Mouse (Mus musculus) neural tube, embryonic 12.5 days (tissue): ENCODE data around the gene Plod2. TPM values are rescaled to one million over a fixed set of nuclear protein-coding genes. Genes with fewer than 3 reads are reported as not detected.

ENCODE experiments used
- ATAC-seq: fragments of 200-750 bp; cut with Nextera tagmentation; 2 replicates; pipeline ENCODE4 v1.8.0; 2017; ENCODE audit warnings: low read depth, mild to moderate bottlenecking, moderate TSS enrichment, moderate library complexity; ENCODE audit not compliant: low FRiP score
- H3K27ac ChIP-seq: fragments of 300-500 bp; sonication (generic); 2 replicates; pipeline ENCODE4 v1.5.1; 2016
- H3K27me3 ChIP-seq: fragments of 300-500 bp; sonication (generic); replicated peaks from 2 replicates; pipeline ENCODE4 v1.6.1; 2016; ENCODE audit warnings: mild to moderate bottlenecking
- H3K36me3 ChIP-seq: fragments of 300-500 bp; sonication (generic); 2 replicates; pipeline ENCODE4 v1.6.1; 2016; ENCODE audit warnings: mild to moderate bottlenecking
- H3K4me1 ChIP-seq: fragments of 300-500 bp; sonication (generic); 2 replicates; pipeline ENCODE4 v1.6.1; 2016
- H3K4me2 ChIP-seq: fragments of 300-500 bp; sonication (generic); replicated peaks from 2 replicates; pipeline ENCODE4 v1.6.1; 2016; ENCODE audit warnings: mild to moderate bottlenecking
- H3K4me3 ChIP-seq: fragments of 300-500 bp; sonication (generic); 2 replicates; pipeline ENCODE4 v1.5.1; 2016
- H3K9ac ChIP-seq: fragments of 300-500 bp; sonication (generic); 2 replicates; pipeline ENCODE4 v1.6.1; 2016; ENCODE audit warnings: mild to moderate bottlenecking
- H3K9me3 ChIP-seq: fragments of 300-500 bp; sonication (generic); 2 replicates; pipeline ENCODE4 v1.6.1; 2016; ENCODE audit warnings: mild to moderate bottlenecking
- WGBS: fragments of 180-500 bp; shearing (Covaris S2); methylation state at CpG from one replicate; pipeline ENCODE4 v1.1.7; 2016; 5-methylcytosine and 5-hydroxymethylcytosine counted together
- polyA plus RNA-seq: library from polyadenylated mRNA; unstranded; fragments of >200 nt; fragmentation: Nextera tagmentation; extraction: Ambion mirVana; gene quantifications from 2 replicates; pipeline ENCODE4 v1.2.1, GENCODE M21; 2016

Gene Plod2
- polyA plus RNA-seq, 1 experiment from 2014 or later: 32.8 TPM

DNA sequence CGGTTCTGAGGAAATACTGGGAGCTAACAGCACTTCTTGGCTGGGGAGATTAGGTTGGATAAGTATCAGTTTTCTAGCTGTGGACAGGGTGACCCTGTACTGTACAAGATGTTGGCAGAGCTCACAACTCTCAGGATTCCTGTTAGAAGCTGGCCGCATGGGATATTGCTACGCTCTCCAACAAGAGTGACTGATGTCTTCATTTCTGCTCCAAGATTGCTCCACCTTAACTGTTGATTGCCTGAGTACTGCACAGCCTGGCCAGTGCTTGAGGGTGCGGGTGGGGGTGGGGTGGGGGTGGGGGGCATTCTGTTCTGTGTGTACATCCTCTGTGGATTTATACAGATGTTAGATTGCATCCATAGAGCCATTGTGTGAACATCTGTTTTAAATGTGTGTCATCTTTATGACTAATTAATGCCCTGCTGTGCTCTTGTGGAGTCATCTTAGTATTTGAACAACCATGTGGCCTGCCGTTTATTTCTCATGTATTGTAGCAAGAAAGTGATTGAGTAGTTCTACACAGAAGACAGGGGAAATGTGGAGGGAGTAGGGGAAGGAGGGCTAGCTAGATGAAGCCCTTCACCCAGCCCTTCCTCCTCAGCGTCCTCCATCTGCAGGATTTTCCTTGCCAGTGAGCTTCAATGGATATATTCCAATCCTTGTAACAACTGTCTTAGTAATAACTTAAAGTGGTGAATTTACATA is 19.0 kb downstream of the Plod2 start:
- Histone ChIP-seq H3K36me3 (no peaks in the 10 kb centered on the region; the same call in 1 of the 2 replicates), H3K9ac (no peak overlapping the region), H3K9me3 (no peaks in the 10 kb centered on the region), H3K27ac (no peak overlapping the region), H3K4me2 (no peak overlapping the region), H3K27me3 (no peaks in the 10 kb centered on the region), H3K4me1 (peaks cover 6% of the 10 kb centered on the region; the same call in 1 of the 2 replicates), H3K4me3 (no peak overlapping the region)
- 53% methylated on average over 6 of the region's 6 CpGs for WGBS
- peak; percentile 44; the same call in 1 of the 2 replicates for ATAC-seq

DNA sequence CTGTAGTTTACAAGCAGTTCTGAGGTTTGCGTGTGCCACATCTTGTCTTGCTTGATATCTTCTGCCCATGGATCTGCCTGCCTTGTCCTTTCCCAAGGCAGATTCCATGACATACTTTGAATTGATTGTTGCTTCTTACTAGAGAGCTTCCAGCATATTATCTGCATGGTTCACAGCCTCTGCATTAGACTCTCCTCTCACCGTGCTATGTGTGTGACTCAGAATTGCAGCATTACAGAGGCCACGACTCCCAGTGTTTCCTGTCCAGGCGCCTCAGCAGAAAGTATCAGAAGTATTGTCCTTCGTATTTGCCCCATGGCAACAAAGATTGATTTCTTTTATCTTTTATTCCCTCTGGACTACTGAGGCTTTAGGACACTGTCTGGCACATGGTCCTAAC is 20.4 kb downstream of the Plod2 start:
- no peak overlapping the region for H3K9ac ChIP-seq
- no peaks in the 10 kb centered on the region; the same call in 1 of the 2 replicates for H3K36me3 ChIP-seq
- no peaks in the 10 kb centered on the region for H3K9me3 ChIP-seq
- WGBS: 90% methylated on average over 5 of the region's 5 CpGs
- H3K4me1 ChIP-seq: peaks cover 6% of the 10 kb centered on the region; the same call in 1 of the 2 replicates
- H3K27me3 ChIP-seq: no peaks in the 10 kb centered on the region
- H3K4me3 ChIP-seq: no peak overlapping the region
- H3K4me2 ChIP-seq: no peak overlapping the region
- ATAC-seq: no peak
- H3K27ac ChIP-seq: no peak overlapping the region

DNA sequence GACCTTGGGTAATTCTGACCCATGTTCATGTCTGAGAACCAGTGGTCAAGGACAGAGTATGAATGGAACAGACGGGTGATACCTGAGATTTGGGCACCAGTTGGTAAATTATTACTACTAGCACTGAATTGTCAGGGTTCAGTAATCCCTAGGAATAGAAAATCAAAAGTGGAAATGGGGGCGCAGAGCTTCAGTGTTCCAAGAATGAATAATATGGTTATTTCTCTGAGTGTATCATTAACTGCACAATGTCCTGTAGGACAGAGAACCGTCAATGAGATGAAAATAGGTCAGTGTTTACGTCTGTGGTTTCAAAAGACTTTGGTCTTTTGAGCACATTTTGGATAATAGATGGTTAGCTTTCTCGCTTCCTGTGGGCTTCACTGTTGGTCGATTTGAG is 21.3 kb downstream of the Plod2 start:
- Histone ChIP-seq H3K4me1 (peaks cover 6% of the 10 kb centered on the region; the same call in 1 of the 2 replicates), H3K36me3 (no peaks in the 10 kb centered on the region; the same call in 1 of the 2 replicates), H3K4me3 (no peak overlapping the region), H3K9me3 (no peaks in the 10 kb centered on the region), H3K27me3 (no peaks in the 10 kb centered on the region), H3K27ac (no peak overlapping the region), H3K4me2 (no peak overlapping the region), H3K9ac (no peak overlapping the region)
- ATAC-seq: no peak
- 89% methylated on average over 6 of the region's 6 CpGs for WGBS

DNA sequence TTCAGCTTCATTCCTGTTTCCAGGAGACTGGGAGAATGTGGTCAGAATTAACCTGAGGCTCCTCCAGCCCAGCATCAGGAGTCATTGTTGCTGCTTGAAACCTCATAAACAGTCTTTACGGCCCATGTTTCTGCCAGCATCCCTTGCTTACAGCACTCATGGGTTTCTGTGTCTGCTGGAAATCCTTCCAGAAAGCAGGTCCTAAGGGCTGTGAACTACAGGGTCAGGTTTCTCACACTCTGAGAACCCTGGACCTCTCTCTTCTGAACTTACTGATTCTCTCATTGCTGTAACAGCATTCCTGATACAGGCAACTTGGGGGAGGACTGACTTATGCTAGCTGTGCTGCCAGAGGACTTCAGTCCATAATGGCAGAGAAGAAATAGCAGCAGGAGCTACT is 22.4 kb downstream of the Plod2 start:
- Histone ChIP-seq H3K27ac (no peak overlapping the region), H3K4me3 (no peak overlapping the region), H3K4me1 (peaks cover 6% of the 10 kb centered on the region; the same call in 1 of the 2 replicates), H3K27me3 (no peaks in the 10 kb centered on the region), H3K36me3 (no peaks in the 10 kb centered on the region; the same call in 1 of the 2 replicates), H3K9ac (no peak overlapping the region), H3K9me3 (no peaks in the 10 kb centered on the region), H3K4me2 (no peak overlapping the region)
- WGBS: 82% methylated on average over 1 of the region's 1 CpGs
- ATAC-seq: no peak

DNA sequence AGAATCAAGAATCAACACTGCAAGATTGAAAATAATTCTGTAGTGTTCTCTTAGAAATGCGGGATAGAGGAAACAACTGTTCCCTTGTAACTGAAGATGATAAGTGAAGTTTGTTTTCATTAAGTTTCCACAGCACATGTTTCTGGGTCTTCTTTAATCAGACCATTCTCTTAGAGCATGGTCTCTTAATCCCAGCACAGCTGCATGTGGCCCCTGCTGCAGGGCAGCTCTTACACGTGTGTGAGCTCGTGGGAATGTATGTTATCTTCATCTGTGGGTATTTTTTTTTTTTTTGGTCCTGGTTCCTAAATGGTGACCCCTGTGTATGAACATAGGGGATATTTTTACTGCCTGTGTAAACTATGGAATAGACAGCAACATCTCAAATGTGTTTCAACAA is 24.2 kb downstream of the Plod2 start:
- 75% methylated on average over 3 of the region's 3 CpGs for WGBS
- H3K9ac ChIP-seq: no peak overlapping the region
- no peak overlapping the region for H3K4me2 ChIP-seq
- no peak for ATAC-seq
- no peaks in the 10 kb centered on the region; the same call in 1 of the 2 replicates for H3K36me3 ChIP-seq
- H3K4me1 ChIP-seq: no peaks in the 10 kb centered on the region; the same call in 1 of the 2 replicates
- no peaks in the 10 kb centered on the region for H3K9me3 ChIP-seq
- no peaks in the 10 kb centered on the region for H3K27me3 ChIP-seq
- H3K27ac ChIP-seq: no peak overlapping the region
- no peak overlapping the region for H3K4me3 ChIP-seq

DNA sequence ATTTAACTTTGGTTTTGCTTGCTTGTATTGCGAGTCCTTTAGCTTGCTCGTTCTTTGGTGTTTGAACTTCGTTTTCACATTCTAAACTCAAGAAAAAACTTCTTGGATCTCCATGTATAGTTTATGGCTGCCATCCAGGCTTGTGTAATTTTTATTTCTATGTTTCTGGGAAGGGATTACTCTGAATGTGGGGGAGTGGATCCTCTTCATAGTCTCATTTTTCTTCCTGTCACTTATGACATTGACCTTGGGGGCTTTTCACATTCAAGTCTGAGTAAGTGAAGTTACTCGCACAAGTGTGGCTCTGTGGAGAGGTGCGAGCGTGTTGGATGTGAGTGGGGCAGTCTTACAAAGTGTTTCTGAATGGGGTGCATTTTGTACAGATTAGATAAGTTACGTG is 25.5 kb downstream of the Plod2 start:
- H3K9me3 ChIP-seq: no peaks in the 10 kb centered on the region
- ATAC-seq: no peak
- no peak overlapping the region for H3K27ac ChIP-seq
- H3K4me1 ChIP-seq: no peaks in the 10 kb centered on the region
- no peak overlapping the region for H3K4me2 ChIP-seq
- no peak overlapping the region for H3K4me3 ChIP-seq
- H3K9ac ChIP-seq: no peak overlapping the region
- H3K27me3 ChIP-seq: no peaks in the 10 kb centered on the region
- WGBS: 90% methylated on average over 7 of the region's 7 CpGs
- no peaks in the 10 kb centered on the region; the same call in 1 of the 2 replicates for H3K36me3 ChIP-seq

DNA sequence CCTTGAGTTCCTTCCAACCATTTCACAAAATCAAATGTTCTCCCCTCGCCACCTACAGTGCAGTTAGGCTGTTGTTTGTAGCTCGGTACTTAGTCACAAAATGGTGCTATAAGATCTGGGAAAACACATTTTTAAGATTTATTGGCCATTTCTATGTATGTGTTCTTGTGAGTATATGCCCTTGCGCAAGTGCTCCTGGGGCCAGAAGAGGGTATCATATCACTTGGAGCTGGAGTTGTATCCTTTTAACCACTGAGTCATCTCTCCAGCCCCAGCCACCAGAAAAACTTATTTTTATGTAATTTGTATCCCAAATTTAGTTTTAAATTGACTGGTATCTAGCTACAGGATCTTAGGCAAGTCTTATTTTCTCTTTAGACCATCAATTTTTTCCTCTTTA is 26.8 kb downstream of the Plod2 start:
- H3K4me2 ChIP-seq: no peak overlapping the region
- 88% methylated on average over 3 of the region's 3 CpGs for WGBS
- H3K36me3 ChIP-seq: no peaks in the 10 kb centered on the region; the same call in 1 of the 2 replicates
- no peaks in the 10 kb centered on the region for H3K4me1 ChIP-seq
- H3K4me3 ChIP-seq: no peak overlapping the region
- ATAC-seq: no peak
- H3K27me3 ChIP-seq: no peaks in the 10 kb centered on the region
- H3K27ac ChIP-seq: no peak overlapping the region
- no peak overlapping the region for H3K9ac ChIP-seq
- H3K9me3 ChIP-seq: no peaks in the 10 kb centered on the region

DNA sequence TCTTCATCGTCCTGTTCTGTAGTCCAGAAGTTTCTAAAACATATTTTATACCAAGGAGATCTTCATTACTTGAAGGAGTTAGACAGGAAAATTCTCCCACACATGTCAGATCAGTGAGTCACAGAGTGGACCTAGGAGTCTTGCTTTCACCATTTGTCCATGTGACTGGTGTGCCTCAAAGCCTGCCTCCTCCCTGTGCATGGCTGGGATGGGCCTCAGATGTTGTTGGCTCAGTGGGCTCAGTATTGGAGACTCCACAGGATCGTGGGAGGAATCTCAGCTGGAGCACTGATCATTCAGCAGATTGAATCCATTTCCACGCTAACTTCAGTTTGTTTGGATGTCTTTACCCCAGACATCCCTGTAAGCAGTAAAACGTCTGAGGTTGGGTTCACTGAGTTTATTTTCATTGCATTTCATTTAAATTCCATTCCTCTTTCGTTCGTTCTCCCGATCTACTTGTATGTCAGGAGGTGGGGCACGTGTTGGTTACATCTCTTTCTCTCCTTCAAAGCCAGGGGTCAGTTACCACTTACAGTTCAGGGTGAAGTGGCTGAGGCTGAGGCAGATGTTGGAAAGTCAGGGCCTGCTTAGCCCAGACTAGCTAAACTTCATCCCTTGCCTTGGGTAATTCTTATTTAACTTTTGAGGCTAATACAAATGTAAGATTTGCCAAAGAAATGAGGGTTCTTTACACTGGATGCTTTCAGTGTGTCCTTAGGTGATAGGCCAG is 30.5 kb downstream of the Plod2 start:
- Histone ChIP-seq H3K27ac (no peak overlapping the region), H3K36me3 (no peaks in the 10 kb centered on the region), H3K4me3 (no peak overlapping the region), H3K27me3 (no peaks in the 10 kb centered on the region), H3K4me1 (no peaks in the 10 kb centered on the region), H3K4me2 (no peak overlapping the region), H3K9ac (no peak overlapping the region), H3K9me3 (no peaks in the 10 kb centered on the region)
- ATAC-seq: no peak
- WGBS: 73% methylated on average over 8 of the region's 8 CpGs

DNA sequence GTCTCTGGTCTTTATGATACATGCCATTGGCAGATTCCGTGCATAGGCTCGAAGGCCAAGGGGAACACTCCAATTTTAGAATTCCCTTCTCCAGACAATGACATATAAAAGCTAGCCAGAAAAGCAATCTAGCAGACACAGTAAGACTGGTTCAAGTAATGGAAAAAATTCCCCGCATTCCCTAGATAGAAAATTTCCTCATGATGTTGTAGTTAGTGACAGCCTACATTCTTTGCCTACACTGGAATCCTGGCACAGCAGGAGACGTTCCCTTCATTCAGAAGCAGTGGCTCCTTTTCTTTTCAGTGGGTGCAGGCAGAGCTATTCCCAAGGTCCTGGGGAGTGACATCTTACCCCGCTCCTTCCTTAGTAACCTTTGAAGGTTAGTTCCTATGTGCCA is 41.9 kb downstream of the Plod2 start:
- no peak overlapping the region for H3K4me2 ChIP-seq
- H3K4me1 ChIP-seq: no peaks in the 10 kb centered on the region
- H3K36me3 ChIP-seq: peaks cover 10% of the 10 kb centered on the region
- H3K9me3 ChIP-seq: no peaks in the 10 kb centered on the region
- H3K9ac ChIP-seq: no peak overlapping the region
- H3K27ac ChIP-seq: no peak overlapping the region
- H3K4me3 ChIP-seq: no peak overlapping the region
- ATAC-seq: no peak
- H3K27me3 ChIP-seq: no peaks in the 10 kb centered on the region
- 81% methylated on average over 5 of the region's 5 CpGs for WGBS

DNA sequence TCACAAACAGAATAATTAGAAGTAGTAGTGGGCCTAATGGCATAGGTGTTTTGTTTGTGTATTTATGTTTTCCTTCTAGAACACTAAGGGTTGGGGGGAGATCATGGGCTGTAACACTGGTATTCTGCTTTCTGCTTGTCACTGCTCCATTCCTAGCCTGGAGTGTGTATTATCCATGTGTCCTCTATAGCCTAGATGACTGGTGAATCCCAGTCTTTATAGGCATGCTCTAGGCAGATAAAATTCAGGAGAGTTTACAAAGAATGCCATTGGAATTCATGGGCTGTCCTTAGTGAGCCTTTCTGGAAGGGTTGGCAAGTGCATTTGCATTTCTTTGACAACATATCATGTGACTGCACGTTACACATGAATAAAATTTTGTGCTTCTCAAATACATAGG is 44.0 kb downstream of the Plod2 start:
- 82% methylated on average over 1 of the region's 1 CpGs for WGBS
- H3K4me2 ChIP-seq: no peak overlapping the region
- H3K4me3 ChIP-seq: no peak overlapping the region
- no peaks in the 10 kb centered on the region for H3K27me3 ChIP-seq
- no peak overlapping the region for H3K9ac ChIP-seq
- no peak for ATAC-seq
- H3K27ac ChIP-seq: no peak overlapping the region
- no peaks in the 10 kb centered on the region for H3K9me3 ChIP-seq
- H3K4me1 ChIP-seq: no peaks in the 10 kb centered on the region
- peaks cover 13% of the 10 kb centered on the region for H3K36me3 ChIP-seq

DNA sequence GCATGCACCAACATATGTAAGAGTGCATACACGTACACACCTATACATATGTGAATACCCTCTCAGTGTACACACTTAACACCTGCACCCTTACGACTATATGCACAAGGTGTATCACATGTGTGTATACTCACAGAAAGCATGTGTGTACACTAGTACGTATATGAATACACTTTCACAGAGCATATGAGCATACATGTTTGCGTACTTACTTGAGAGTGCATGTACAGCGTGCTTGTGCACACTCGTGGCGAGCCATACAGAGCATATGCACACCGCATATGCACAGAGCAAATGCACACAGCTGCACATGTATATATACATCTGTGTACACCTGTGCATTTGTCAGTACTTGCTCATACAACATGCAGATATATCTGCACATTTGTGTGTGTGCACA is 45.4 kb downstream of the Plod2 start:
- peaks cover 5% of the 10 kb centered on the region; the same call in 1 of the 2 replicates for H3K4me1 ChIP-seq
- H3K9me3 ChIP-seq: no peaks in the 10 kb centered on the region
- H3K27ac ChIP-seq: no peak overlapping the region
- H3K4me3 ChIP-seq: no peak overlapping the region
- peaks cover 13% of the 10 kb centered on the region for H3K36me3 ChIP-seq
- no peaks in the 10 kb centered on the region for H3K27me3 ChIP-seq
- whole genome bisulfite sequencing: 94% methylated on average over 8 of the region's 8 CpGs
- ATAC-seq: no peak
- no peak overlapping the region for H3K9ac ChIP-seq
- H3K4me2 ChIP-seq: no peak overlapping the region

DNA sequence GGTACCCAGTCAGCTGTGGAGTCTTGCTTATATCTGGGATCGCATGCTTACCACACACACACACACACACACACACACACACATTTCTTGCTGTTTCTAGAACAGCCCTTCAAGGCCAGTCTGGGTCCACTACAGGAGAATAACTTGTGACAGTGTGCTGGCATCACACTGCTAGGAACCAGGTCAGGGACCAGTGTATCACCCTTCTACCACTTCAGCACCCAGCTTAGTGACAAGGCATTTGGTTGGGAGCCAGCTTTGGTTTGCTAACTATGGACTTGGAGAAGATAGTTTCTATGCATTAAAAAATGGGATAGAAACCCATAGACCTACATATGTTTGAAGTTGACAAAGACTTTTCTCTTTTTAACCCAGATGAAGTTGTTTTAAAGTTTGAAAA is 46.2 kb downstream of the Plod2 start:
- no peak for ATAC-seq
- no peaks in the 10 kb centered on the region for H3K9me3 ChIP-seq
- H3K27me3 ChIP-seq: no peaks in the 10 kb centered on the region
- no peak overlapping the region for H3K27ac ChIP-seq
- no peak overlapping the region for H3K9ac ChIP-seq
- peaks cover 13% of the 10 kb centered on the region for H3K36me3 ChIP-seq
- WGBS: 89% methylated on average over 1 of the region's 1 CpGs
- H3K4me1 ChIP-seq: peaks cover 5% of the 10 kb centered on the region; the same call in 1 of the 2 replicates
- H3K4me3 ChIP-seq: no peak overlapping the region
- H3K4me2 ChIP-seq: no peak overlapping the region
